Mouse (Mus musculus) intestine, embryonic 15.5 days (tissue): ENCODE measurements at regions not wholly inside any gene's neighbourhood (a gene's known extent, or its start where the extent isn't known, plus 50 kb on each side); places are given as distances from the start of the nearest gene placed in this dataset.
A peak's percentile ranks its signal among the peaks of the same experiment; 100 is the strongest.

Experiments used
- ATAC-seq: fragments of 200-750 bp; cut with Nextera tagmentation; 2 replicates; pipeline ENCODE4 v1.8.0; 2017; ENCODE audit warnings: moderate TSS enrichment, moderate library complexity
- H3K27ac ChIP-seq: fragments of 300-500 bp; sonication (generic); 2 replicates; pipeline ENCODE4 v1.5.1; 2015; ENCODE audit warnings: mild to moderate bottlenecking, inconsistent platforms
- H3K27me3 ChIP-seq: fragments of 300-500 bp; sonication (generic); replicated peaks from 2 replicates; pipeline ENCODE4 v1.6.1; 2015; ENCODE audit warnings: inconsistent platforms
- H3K36me3 ChIP-seq: fragments of 300-500 bp; sonication (generic); 2 replicates; pipeline ENCODE4 v1.6.1; 2015; ENCODE audit warnings: inconsistent platforms
- H3K4me1 ChIP-seq: fragments of 300-500 bp; sonication (generic); replicated peaks from 2 replicates; pipeline ENCODE4 v1.6.1; 2015; ENCODE audit warnings: inconsistent platforms
- H3K4me2 ChIP-seq: fragments of 300-500 bp; sonication (generic); replicated peaks from 2 replicates; pipeline ENCODE4 v1.6.1; 2015; ENCODE audit warnings: mild to moderate bottlenecking, inconsistent platforms
- H3K4me3 ChIP-seq: fragments of 300-500 bp; sonication (generic); replicated peaks from 2 replicates; pipeline ENCODE4 v1.5.1; 2015; ENCODE audit warnings: inconsistent platforms
- H3K9ac ChIP-seq: fragments of 300-500 bp; sonication (generic); 2 replicates; pipeline ENCODE4 v1.6.1; 2015; ENCODE audit warnings: inconsistent platforms
- H3K9me3 ChIP-seq: fragments of 300-500 bp; sonication (generic); 2 replicates; pipeline ENCODE4 v1.6.1; 2016; ENCODE audit warnings: inconsistent platforms
- WGBS: fragments of 180-500 bp; shearing (Covaris S2); methylation state at CpG from one replicate; pipeline ENCODE4 v1.1.7; 2015; 5-methylcytosine and 5-hydroxymethylcytosine counted together

- no peak overlapping the region for H3K9ac ChIP-seq
- no peak overlapping the region for H3K4me3 ChIP-seq
- H3K27me3 ChIP-seq: no peaks in the 10 kb centered on the region
- WGBS: 92% methylated on average over 2 of the region's 2 CpGs
- ATAC-seq: no peak
- H3K4me2 ChIP-seq: no peak overlapping the region
- H3K27ac ChIP-seq: no peak overlapping the region
- H3K9me3 ChIP-seq: no peaks in the 10 kb centered on the region
- H3K4me1 ChIP-seq: peaks cover 6% of the 10 kb centered on the region; the same call in 1 of the 2 replicates
- H3K36me3 ChIP-seq: no peaks in the 10 kb centered on the region
Measured at GRCm38 (mm10) chr14:103900817-103901216, 56.6 kb upstream of the Ednrb start.

- Histone ChIP-seq H3K9me3 (no peaks in the 10 kb centered on the region), H3K4me3 (peak overlapping the region; percentile 19), H3K9ac (no peak overlapping the region), H3K4me2 (peak overlapping the region; percentile 61), H3K27ac (peak overlapping the region; percentile 41; the same call in 1 of the 2 replicates), H3K27me3 (no peaks in the 10 kb centered on the region), H3K36me3 (no peaks in the 10 kb centered on the region), H3K4me1 (peaks cover 6% of the 10 kb centered on the region; the same call in 1 of the 2 replicates)
- peak; percentile 73 for ATAC-seq
- WGBS: 4% methylated on average over 22 of the region's 22 CpGs
Measured at GRCm38 (mm10) chr14:103899111-103899814, 55.1 kb upstream of the Ednrb start.

- no peak overlapping the region for H3K27ac ChIP-seq
- no peaks in the 10 kb centered on the region for H3K27me3 ChIP-seq
- no peaks in the 10 kb centered on the region for H3K36me3 ChIP-seq
- H3K4me1 ChIP-seq: peaks cover 6% of the 10 kb centered on the region; the same call in 1 of the 2 replicates
- WGBS: 40% methylated on average over 9 of the region's 9 CpGs
- peak; percentile 38; the same call in 1 of the 2 replicates for ATAC-seq
- no peak overlapping the region; the same call in 1 of the 2 replicates for H3K9ac ChIP-seq
- H3K4me2 ChIP-seq: peak overlapping the region; percentile 61
- peak overlapping the region; percentile 19 for H3K4me3 ChIP-seq
- H3K9me3 ChIP-seq: no peaks in the 10 kb centered on the region
Measured at GRCm38 (mm10) chr14:103898689-103899088, 54.5 kb upstream of the Ednrb start.

- Histone ChIP-seq H3K4me3 (no peak overlapping the region), H3K4me2 (no peak overlapping the region), H3K9ac (no peak overlapping the region), H3K36me3 (no peaks in the 10 kb centered on the region), H3K27me3 (no peaks in the 10 kb centered on the region), H3K27ac (no peak overlapping the region), H3K9me3 (no peaks in the 10 kb centered on the region), H3K4me1 (peaks cover 6% of the 10 kb centered on the region; the same call in 1 of the 2 replicates)
- ATAC-seq: no peak
- 90% methylated on average over 7 of the region's 7 CpGs for WGBS
Measured at GRCm38 (mm10) chr14:103895261-103895660, 51.1 kb upstream of the Ednrb start.
